Mouse (Mus musculus) ES-E14 (cell line): ENCODE measurements around the gene Slc1a1. TPM values are rescaled to one million over a fixed set of nuclear protein-coding genes. Genes with fewer than 3 reads are reported as not detected.

ENCODE experiments used
- DNase-seq: peaks from one replicate; pipeline ENCODE4 v3.0.0-alpha.2; 2013; ENCODE audit warnings: low read depth, low spot score
- H3K27ac ChIP-seq: 2 replicates; pipeline ENCODE4 v1.5.1; 2012; ENCODE audit warnings: low read depth, mild to moderate bottlenecking, low read length, moderate library complexity, mixed read lengths; ENCODE audit not compliant: poor library complexity, insufficient read depth, severe bottlenecking
- H3K36me3 ChIP-seq: 2 replicates; pipeline ENCODE4 v1.6.1; 2012; ENCODE audit warnings: mild to moderate bottlenecking, low read length, moderate library complexity, mixed read lengths; ENCODE audit not compliant: control insufficient read depth, poor library complexity, insufficient read depth, severe bottlenecking
- H3K4me1 ChIP-seq, 2 experiments: fragments of 150-350 bp in 1 of 2; sonication (generic) in 1 of 2; 2 replicates each; pipeline ENCODE4 v1.6.1; 2012; ENCODE audit warnings: low read length in 2 of 2, mild to moderate bottlenecking in 1 of 2, mixed read lengths in 1 of 2; ENCODE audit not compliant: control insufficient read depth in 2 of 2, insufficient read depth in 2 of 2, poor library complexity in 1 of 2
- H3K4me3 ChIP-seq, 2 experiments: fragments of 150-350 bp in 1 of 2; sonication (generic) in 1 of 2; 2 replicates each; pipeline ENCODE4 v1.5.1; 2012; ENCODE audit warnings: low read length in 2 of 2, low read depth in 1 of 2, mild to moderate bottlenecking in 1 of 2, mixed read lengths in 1 of 2; ENCODE audit not compliant: insufficient read depth in 1 of 2, poor library complexity in 1 of 2, severe bottlenecking in 1 of 2
- H3K9ac ChIP-seq: 2 replicates; pipeline ENCODE4 v1.6.1; 2012; ENCODE audit warnings: low read depth, mild to moderate bottlenecking, low read length, mixed read lengths; ENCODE audit not compliant: poor library complexity, insufficient read depth, severe bottlenecking
- H3K9me3 ChIP-seq: fragments of 150-350 bp; sonication (generic); 2 replicates; pipeline ENCODE4 v1.6.1; 2012; ENCODE audit warnings: low read depth, mild to moderate bottlenecking, low read length; ENCODE audit not compliant: control insufficient read depth, insufficient read depth
- CHD2 ChIP-seq: IDR thresholded peaks from 2 replicates; pipeline ENCODE4 v1.6.1; 2014; ENCODE audit warnings: mild to moderate bottlenecking, low read depth, low read length, inconsistent platforms
- HCFC1 ChIP-seq: IDR thresholded peaks from 2 replicates; pipeline ENCODE4 v1.6.1; 2012; ENCODE audit warnings: low read length, inconsistent platforms, borderline replicate concordance; ENCODE audit not compliant: insufficient read depth
- MAFK ChIP-seq: IDR thresholded peaks from 2 replicates; pipeline ENCODE4 v1.6.1; 2014; ENCODE audit warnings: mild to moderate bottlenecking, low read depth, low read length, inconsistent platforms; ENCODE audit not compliant: insufficient read depth
- ZC3H11A ChIP-seq: IDR thresholded peaks from 2 replicates; pipeline ENCODE4 v1.6.1; 2012; ENCODE audit warnings: low read depth, mild to moderate bottlenecking, inconsistent platforms, low read length, borderline replicate concordance
- ZNF384 ChIP-seq: IDR thresholded peaks from 2 replicates; pipeline ENCODE4 v1.6.1; 2012; ENCODE audit warnings: low read depth, low read length, inconsistent platforms
- in situ Hi-C, 2 experiments: fragments of 600-800 bp; cut with MboI; formaldehyde crosslinking; loops; one replicate each; pipeline ENCODE4 v1.15.1; 2025; ENCODE audit warnings: low sequenced_read_pairs in 2 of 2, inconsistent platforms in 1 of 2; ENCODE audit not compliant: unreplicated experiment in 2 of 2
- total RNA-seq: library from RNA; depleted of rRNA; stranded (reverse); fragments of 300-350 nt; gene quantifications from 2 replicates; pipeline ENCODE4 v1.2.3, GENCODE M21; 2012

Gene Slc1a1
- total RNA-seq, 1 experiment, result 5.0 TPM

GRCm38 (mm10) chr19:28902806-28903205 lies 68.0 kb downstream of the Slc1a1 start:
- in situ Hi-C loops, result no loop called here
- Histone ChIP-seq H3K36me3 (no peaks in the 10 kb centered on the region), H3K9ac (no peak overlapping the region), H3K4me1 (no peaks in the 10 kb centered on the region), H3K27ac (no peak overlapping the region), H3K9me3 (no peaks in the 10 kb centered on the region), H3K4me3 (no peak overlapping the region)
- DNase-seq, result no peak
- TF ChIP-seq HCFC1 (no peak), ZNF384 (no peak), CHD2 (no peak), MAFK (no peak), ZC3H11A (no peak)

- no peaks in the 10 kb centered on the region for H3K36me3 ChIP-seq
- in situ Hi-C loops, result no loop called here
- H3K9me3 ChIP-seq, result no peaks in the 10 kb centered on the region
- no peak for DNase-seq
- H3K27ac ChIP-seq, result no peak overlapping the region
- no peak overlapping the region for H3K9ac ChIP-seq
- H3K4me1 ChIP-seq, result no peaks in the 10 kb centered on the region
- no peak for TF ChIP-seq ZC3H11A
- no peak for TF ChIP-seq MAFK
- TF ChIP-seq CHD2, result no peak
- no peak for TF ChIP-seq HCFC1
- no peak for TF ChIP-seq ZNF384
- H3K4me3 ChIP-seq, result no peak overlapping the region
Observed at GRCm38 (mm10) chr19:28903536-28904119, 68.8 kb downstream of the Slc1a1 start.

DNA sequence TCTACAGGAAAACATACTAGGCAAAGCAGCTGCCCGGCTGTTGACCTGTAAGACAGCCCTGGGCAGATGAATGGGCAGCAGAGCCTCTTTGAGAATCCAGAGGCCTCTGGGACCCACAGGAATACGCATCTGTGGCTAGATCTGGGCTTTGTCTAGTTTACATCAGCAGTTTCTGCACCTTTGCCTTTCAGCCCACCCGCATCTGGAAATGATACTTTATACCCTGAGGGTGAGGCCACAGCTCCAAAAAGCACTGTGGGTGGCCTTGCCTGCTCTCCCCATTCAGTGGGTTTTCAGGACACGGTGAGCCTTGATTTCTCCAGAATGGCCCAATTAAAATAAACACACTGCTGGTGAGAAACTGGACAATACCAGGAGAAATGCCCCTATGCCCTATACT lies 73.3 kb downstream of the Slc1a1 start:
- DNase-seq, result no peak
- H3K4me1 ChIP-seq, result no peaks in the 10 kb centered on the region
- no peak overlapping the region for H3K27ac ChIP-seq

GRCm38 (mm10) chr19:28908693-28909092 lies 73.8 kb downstream of the Slc1a1 start:
- no peak overlapping the region for H3K27ac ChIP-seq
- in situ Hi-C loops, result no loop called here
- H3K36me3 ChIP-seq, result no peaks in the 10 kb centered on the region

More for the DNA sequence above, 73.3 kb downstream of the Slc1a1 start:
- no peak overlapping the region for H3K4me3 ChIP-seq
- in situ Hi-C loops, result no loop called here
- no peaks in the 10 kb centered on the region for H3K9me3 ChIP-seq
- no peak overlapping the region for H3K9ac ChIP-seq
- TF ChIP-seq ZNF384 (no peak), ZC3H11A (no peak), CHD2 (no peak), MAFK (no peak), HCFC1 (no peak)
- H3K36me3 ChIP-seq, result no peaks in the 10 kb centered on the region

GRCm38 (mm10) chr19:28914598-28914997 lies 79.7 kb downstream of the Slc1a1 start:
- Histone ChIP-seq H3K4me3 (no peak overlapping the region), H3K36me3 (no peaks in the 10 kb centered on the region), H3K9me3 (no peaks in the 10 kb centered on the region), H3K9ac (no peak overlapping the region), H3K27ac (no peak overlapping the region), H3K4me1 (no peaks in the 10 kb centered on the region)
- no peak for DNase-seq
- TF ChIP-seq CHD2 (no peak), ZNF384 (no peak), HCFC1 (no peak), ZC3H11A (no peak), MAFK (no peak)
- in situ Hi-C loops, result no loop called here

More at GRCm38 (mm10) chr19:28908693-28909092, 73.8 kb downstream of the Slc1a1 start:
- no peak overlapping the region for H3K4me3 ChIP-seq
- TF ChIP-seq CHD2 (no peak), HCFC1 (no peak)
- H3K4me1 ChIP-seq, result no peaks in the 10 kb centered on the region
- no peaks in the 10 kb centered on the region for H3K9me3 ChIP-seq
- no peak overlapping the region for H3K9ac ChIP-seq
- no peak for DNase-seq
